Mouse (Mus musculus): ENCODE results near the gene Mllt3.

Gene Mllt3

GRCm38 (mm10) chr4:87881583-87881982 is 151.6 kb downstream of the Mllt3 start:
- DNase-seq (ENCODE audit: low spot score in 2 of 2): no peak

- DNase-seq (ENCODE audit: low spot score in 2 of 2): no peak
Observed at GRCm38 (mm10) chr4:87880297-87880696, 152.9 kb downstream of the Mllt3 start.

GRCm38 (mm10) chr4:87878701-87879100 is 154.5 kb downstream of the Mllt3 start:
- no peak for DNase-seq (ENCODE audit: low spot score in 2 of 2)

- DNase-seq (ENCODE audit: low spot score in 2 of 2): peak in 1 of 2 experiments; percentile 6
Observed at GRCm38 (mm10) chr4:87870563-87870962, 162.6 kb downstream of the Mllt3 start.

GRCm38 (mm10) chr4:87866564-87866963 is 166.6 kb downstream of the Mllt3 start:
- no peak for DNase-seq (ENCODE audit: low spot score in 2 of 2)

GRCm38 (mm10) chr4:87865848-87866247 is 167.3 kb downstream of the Mllt3 start:
- no peak for DNase-seq (ENCODE audit: low spot score in 2 of 2)

GRCm38 (mm10) chr4:87865041-87865440 is 168.1 kb downstream of the Mllt3 start:
- no peak for DNase-seq (ENCODE audit: low spot score in 2 of 2)

GRCm38 (mm10) chr4:87863212-87863611 is 170.0 kb downstream of the Mllt3 start:
- DNase-seq (ENCODE audit: low spot score in 2 of 2): no peak

- no peak for DNase-seq (ENCODE audit: low spot score in 2 of 2)
Observed at GRCm38 (mm10) chr4:87860723-87861122, 172.4 kb downstream of the Mllt3 start.

GRCm38 (mm10) chr4:87859148-87859547 is 174.0 kb downstream of the Mllt3 start:
- no peak for DNase-seq (ENCODE audit: low spot score in 2 of 2)

GRCm38 (mm10) chr4:87857982-87858381 is 175.2 kb downstream of the Mllt3 start:
- DNase-seq (ENCODE audit: low spot score in 2 of 2): no peak

GRCm38 (mm10) chr4:87852461-87852860 is 180.7 kb downstream of the Mllt3 start:
- peak; percentile 21 to 36 for DNase-seq (ENCODE audit: low spot score in 2 of 2)

GRCm38 (mm10) chr4:87850051-87850450 is 183.1 kb downstream of the Mllt3 start:
- DNase-seq (ENCODE audit: low spot score in 2 of 2): no peak

GRCm38 (mm10) chr4:87844668-87845210 is 188.4 kb downstream of the Mllt3 start:
- DNase-seq (ENCODE audit: low spot score in 2 of 2): no peak

GRCm38 (mm10) chr4:87840210-87840910 is 192.8 kb downstream of the Mllt3 start:
- no peak for DNase-seq (ENCODE audit: low spot score in 2 of 2)

- no peak for DNase-seq (ENCODE audit: low spot score in 2 of 2)
Observed at GRCm38 (mm10) chr4:87838716-87839115, 194.4 kb downstream of the Mllt3 start.

GRCm38 (mm10) chr4:87837471-87838361 is 195.4 kb downstream of the Mllt3 start:
- no peak for DNase-seq (ENCODE audit: low spot score in 2 of 2)

- no peak for DNase-seq (ENCODE audit: low spot score in 2 of 2)
Observed at GRCm38 (mm10) chr4:87836257-87836656, 196.9 kb downstream of the Mllt3 start.

- DNase-seq (ENCODE audit: low spot score in 2 of 2): no peak
Observed at GRCm38 (mm10) chr4:87835191-87835590, 198.0 kb downstream of the Mllt3 start.

- DNase-seq (ENCODE audit: low spot score in 2 of 2): no peak
Observed at GRCm38 (mm10) chr4:87834310-87834709, 198.9 kb downstream of the Mllt3 start.

- no peak for DNase-seq (ENCODE audit: low spot score in 2 of 2)
Observed at GRCm38 (mm10) chr4:87830794-87831306, 202.3 kb downstream of the Mllt3 start.

- DNase-seq (ENCODE audit: low spot score in 2 of 2): no peak
Observed at GRCm38 (mm10) chr4:87829426-87830063, 203.6 kb downstream of the Mllt3 start.
